Mouse (Mus musculus) heart, embryonic 16.5 days (tissue): Measurements from ENCODE around the gene Ppm1l. TPM values are rescaled to one million over a fixed set of nuclear protein-coding genes. Genes with fewer than 3 reads are reported as not detected.

Source experiments
- ATAC-seq: fragments of 200-750 bp; cut with Nextera tagmentation; replicated peaks from 2 replicates; pipeline ENCODE4 v1.8.0; 2017; ENCODE audit warnings: moderate number of reproducible peaks; ENCODE audit not compliant: insufficient read depth, low FRiP score; ENCODE audit errors: extremely low read depth
- H3K27ac ChIP-seq: fragments of 300-500 bp; sonication (generic); 2 replicates; pipeline ENCODE4 v1.5.1; 2014; ENCODE audit warnings: mild to moderate bottlenecking, low read length, control low read depth, moderate library complexity
- H3K27me3 ChIP-seq: fragments of 300-500 bp; sonication (generic); 2 replicates; pipeline ENCODE4 v1.6.1; 2014; ENCODE audit warnings: low read length, mixed read lengths; ENCODE audit not compliant: control insufficient read depth, insufficient read depth
- H3K36me3 ChIP-seq: fragments of 300-500 bp; sonication (generic); 2 replicates; pipeline ENCODE4 v1.6.1; 2014; ENCODE audit not compliant: control insufficient read depth, insufficient read depth
- H3K4me1 ChIP-seq: fragments of 300-500 bp; sonication (generic); 2 replicates; pipeline ENCODE4 v1.6.1; 2014; ENCODE audit warnings: low read length, mixed read lengths; ENCODE audit not compliant: control insufficient read depth, insufficient read depth
- H3K4me2 ChIP-seq: fragments of 300-500 bp; sonication (generic); 2 replicates; pipeline ENCODE4 v1.6.1; 2014; ENCODE audit warnings: low read depth, mild to moderate bottlenecking, control low read depth, low read length
- H3K4me3 ChIP-seq: fragments of 300-500 bp; sonication (generic); 2 replicates; pipeline ENCODE4 v1.5.1; 2014; ENCODE audit warnings: mild to moderate bottlenecking, control low read depth, low read length
- H3K9ac ChIP-seq: fragments of 300-500 bp; sonication (generic); 2 replicates; pipeline ENCODE4 v1.6.1; 2014; ENCODE audit warnings: low read length, control low read depth
- H3K9me3 ChIP-seq: fragments of 300-500 bp; sonication (generic); replicated peaks from 2 replicates; pipeline ENCODE4 v1.6.1; 2016; ENCODE audit warnings: low read length; ENCODE audit not compliant: control insufficient read depth
- WGBS: fragments of 180-500 bp; shearing (Covaris S2); extraction: QIAGEN DNeasy Blood & Tissue Kit; methylation state at CpG from one replicate; pipeline ENCODE4 v1.1.7; 2014; 5-methylcytosine and 5-hydroxymethylcytosine counted together
- polyA plus RNA-seq: library from polyadenylated mRNA; unstranded; fragments of >200 nt; fragmentation: Nextera tagmentation; extraction: Ambion mirVana; gene quantifications from 2 replicates; pipeline ENCODE4 v1.2.1, GENCODE M21; 2015

Gene Ppm1l
- polyA plus RNA-seq, 1 experiment from 2014 or later: 8.4 TPM

- 29% methylated on average over 7 of the region's 7 CpGs for WGBS
- H3K27ac ChIP-seq: 0 out of 2 replicates have a peak overlapping the region, but pooled peaks have one; percentile 19
- ATAC-seq: peak; percentile 58; the same call in 1 of the 2 replicates
Observed at GRCm38 (mm10) chr3:69290294-69290693, 26.4 kb upstream of the Ppm1l start.

GRCm38 (mm10) chr3:69290844-69291243 is 25.8 kb upstream of the Ppm1l start:
- Histone ChIP-seq H3K27me3 (no peaks in the 10 kb centered on the region), H3K27ac (no peak overlapping the region), H3K4me1 (peaks cover 11% of the 10 kb centered on the region), H3K4me3 (no peak overlapping the region), H3K9me3 (no peaks in the 10 kb centered on the region), H3K36me3 (no peaks in the 10 kb centered on the region), H3K4me2 (no peak overlapping the region), H3K9ac (no peak overlapping the region)
- ATAC-seq: no peak
- 81% methylated on average over 3 of the region's 3 CpGs for WGBS

More at GRCm38 (mm10) chr3:69290294-69290693, 26.4 kb upstream of the Ppm1l start:
- H3K9me3 ChIP-seq: no peaks in the 10 kb centered on the region
- peaks cover 11% of the 10 kb centered on the region for H3K4me1 ChIP-seq
- H3K4me2 ChIP-seq: peak overlapping the region; percentile 52
- no peak overlapping the region for H3K4me3 ChIP-seq
- no peaks in the 10 kb centered on the region for H3K27me3 ChIP-seq
- H3K9ac ChIP-seq: no peak overlapping the region
- H3K36me3 ChIP-seq: no peaks in the 10 kb centered on the region

- Histone ChIP-seq H3K27ac (no peak overlapping the region), H3K4me3 (no peak overlapping the region), H3K4me1 (peaks cover 19% of the 10 kb centered on the region), H3K36me3 (no peaks in the 10 kb centered on the region), H3K4me2 (no peak overlapping the region), H3K9me3 (no peaks in the 10 kb centered on the region), H3K27me3 (no peaks in the 10 kb centered on the region), H3K9ac (no peak overlapping the region)
- no peak for ATAC-seq
- 50% methylated on average over 1 of the region's 1 CpGs for WGBS
Observed at GRCm38 (mm10) chr3:69292628-69293027, 24.0 kb upstream of the Ppm1l start.

GRCm38 (mm10) chr3:69296270-69296669 is 20.4 kb upstream of the Ppm1l start:
- H3K9me3 ChIP-seq: no peaks in the 10 kb centered on the region
- no peaks in the 10 kb centered on the region for H3K27me3 ChIP-seq
- H3K4me2 ChIP-seq: no peak overlapping the region
- H3K4me3 ChIP-seq: no peak overlapping the region
- ATAC-seq: no peak
- H3K4me1 ChIP-seq: peaks cover 9% of the 10 kb centered on the region
- H3K9ac ChIP-seq: no peak overlapping the region
- 54% methylated on average over 8 of the region's 8 CpGs for WGBS
- no peak overlapping the region for H3K27ac ChIP-seq
- no peaks in the 10 kb centered on the region for H3K36me3 ChIP-seq

- WGBS: 71% methylated on average over 1 of the region's 1 CpGs
- no peak overlapping the region for H3K9ac ChIP-seq
- peaks cover 9% of the 10 kb centered on the region for H3K4me1 ChIP-seq
- H3K9me3 ChIP-seq: no peaks in the 10 kb centered on the region
- no peak overlapping the region for H3K4me3 ChIP-seq
- H3K27ac ChIP-seq: no peak overlapping the region
- no peaks in the 10 kb centered on the region for H3K36me3 ChIP-seq
- no peak for ATAC-seq
- H3K27me3 ChIP-seq: no peaks in the 10 kb centered on the region; the same call in 1 of the 2 replicates
- H3K4me2 ChIP-seq: no peak overlapping the region
Observed at GRCm38 (mm10) chr3:69300121-69300520, 16.5 kb upstream of the Ppm1l start.

- 2% methylated on average over 18 of the region's 18 CpGs for WGBS
- peak overlapping the region; percentile 95 for H3K4me2 ChIP-seq
- no peaks in the 10 kb centered on the region for H3K9me3 ChIP-seq
- no peaks in the 10 kb centered on the region for H3K36me3 ChIP-seq
- H3K27ac ChIP-seq: peak overlapping the region; percentile 90
- H3K4me3 ChIP-seq: peak overlapping the region; percentile 90
- H3K9ac ChIP-seq: peak overlapping the region; percentile 91
- H3K4me1 ChIP-seq: peaks cover 10% of the 10 kb centered on the region; the same call in 1 of the 2 replicates
- H3K27me3 ChIP-seq: no peaks in the 10 kb centered on the region
- peak; percentile 24 for ATAC-seq
Observed at GRCm38 (mm10) chr3:69315810-69316390, 761 bp upstream of the Ppm1l start.

GRCm38 (mm10) chr3:69317251-69318125 is 827 bp downstream of the Ppm1l start:
- peak overlapping the region; percentile 90 for H3K4me3 ChIP-seq
- 1% methylated on average over 71 of the region's 73 CpGs for WGBS
- peak; percentile 28 for ATAC-seq
- H3K9me3 ChIP-seq: no peaks in the 10 kb centered on the region
- H3K36me3 ChIP-seq: no peaks in the 10 kb centered on the region
- H3K4me1 ChIP-seq: peaks cover 10% of the 10 kb centered on the region; the same call in 1 of the 2 replicates
- peak overlapping the region; percentile 85 for H3K27ac ChIP-seq
- H3K4me2 ChIP-seq: peak overlapping the region; percentile 95
- H3K9ac ChIP-seq: peak overlapping the region; percentile 88
- no peaks in the 10 kb centered on the region for H3K27me3 ChIP-seq

GRCm38 (mm10) chr3:69318131-69318951 is 1.7 kb downstream of the Ppm1l start:
- no peak for ATAC-seq
- 6% methylated on average over 25 of the region's 25 CpGs for WGBS
- no peaks in the 10 kb centered on the region for H3K9me3 ChIP-seq
- H3K4me1 ChIP-seq: peaks cover 10% of the 10 kb centered on the region; the same call in 1 of the 2 replicates
- no peak overlapping the region; the same call in 1 of the 2 replicates for H3K27ac ChIP-seq
- peak overlapping the region; percentile 88 for H3K9ac ChIP-seq
- H3K4me3 ChIP-seq: peak overlapping the region; percentile 90
- no peaks in the 10 kb centered on the region for H3K36me3 ChIP-seq
- H3K27me3 ChIP-seq: no peaks in the 10 kb centered on the region
- H3K4me2 ChIP-seq: peak overlapping the region; percentile 95
